8 mouse cellular contexts compared by ENCODE assay signal in the genomic region with DNA sequence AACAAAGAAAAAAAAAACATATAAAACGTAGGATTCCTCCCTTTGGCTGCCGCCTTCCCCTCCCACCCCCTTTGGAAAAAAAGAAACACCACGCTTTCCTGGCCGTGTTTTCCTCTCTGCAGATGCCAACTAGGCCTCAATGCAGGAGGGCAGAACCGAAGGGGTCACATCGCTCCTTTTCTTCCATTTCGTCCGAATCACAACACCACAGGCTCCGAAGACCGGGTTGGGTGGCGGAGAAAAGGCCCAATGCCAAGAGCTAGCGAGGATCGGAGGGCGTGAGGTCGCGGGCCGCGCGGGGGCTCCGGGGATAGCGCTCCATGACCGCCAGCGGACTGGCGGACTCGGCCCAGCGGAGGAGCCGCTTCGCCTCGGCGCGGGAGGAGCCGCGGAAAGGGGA. TPM values are rescaled to one million over a fixed set of nuclear protein-coding genes. Genes with fewer than 3 reads are reported as not detected.
DNase-seq lines count a peak whose midpoint lies in the region; ATAC-seq and TF ChIP-seq lines count a peak whose summit lies in the region.

No protein-coding gene starts in this region.

- H3K4me1 ChIP-seq in testis, adult 2 months (ENCODE audit: control insufficient read depth, insufficient read depth, low read length) = peaks cover 11% of the 10 kb centered on the region
- H3K4me1 ChIP-seq in hindbrain, embryonic 13.5 days (replicated peaks) = peaks cover 66% of the 10 kb centered on the region
- peaks cover 72% of the 10 kb centered on the region for H3K4me1 ChIP-seq in midbrain, embryonic 10.5 days

- H3K9ac ChIP-seq in hindbrain, embryonic 13.5 days = peak overlapping the region; percentile 96

- peak; percentile 52 for DNase-seq in embryo, embryonic 10.5 days (ENCODE audit: low spot score)
- DNase-seq in embryo, embryonic 9.5 days (ENCODE audit: extremely low spot score) = no peak
- DNase-seq in testis, postnatal 14 days (ENCODE audit: low spot score) = no peak
- DNase-seq in midbrain, embryonic 10.5 days (ENCODE audit: low spot score) = no peak
- no peak for DNase-seq in spleen, adult 18-20 months

- no peak for TF ChIP-seq CTCF in testis, adult 2 months (IDR thresholded peaks at IDR 0.05; ENCODE audit: control insufficient read depth, insufficient read depth, insufficient replicate concordance, low read depth, low read length)

- no peak for ATAC-seq in hindbrain, embryonic 13.5 days (ENCODE audit: low FRiP score)
- ATAC-seq in monocyte, adult 5-6 weeks (replicated peaks; ENCODE audit: insufficient number of reproducible peaks, low FRiP score, low TSS enrichment, poor library complexity, severe bottlenecking) = no peak

- H3K27me3 ChIP-seq in testis, adult 2 months (ENCODE audit: control insufficient read depth, insufficient read depth, low read length) = no peaks in the 10 kb centered on the region
- H3K27me3 ChIP-seq in hindbrain, embryonic 13.5 days = no peaks in the 10 kb centered on the region
- H3K27me3 ChIP-seq in midbrain, embryonic 10.5 days (ENCODE audit: low read depth, poor library complexity, severe bottlenecking) = no peaks in the 10 kb centered on the region

- peaks cover 3% of the 10 kb centered on the region for H3K36me3 ChIP-seq in testis, adult 2 months (ENCODE audit: control insufficient read depth, insufficient read depth, low read length)
- no peaks in the 10 kb centered on the region for H3K36me3 ChIP-seq in hindbrain, embryonic 13.5 days
- no peaks in the 10 kb centered on the region for H3K36me3 ChIP-seq in midbrain, embryonic 10.5 days

- H3K4me3 ChIP-seq in testis, adult 2 months (ENCODE audit: control insufficient read depth, low read depth, low read length) = peak overlapping the region; percentile 96
- peak overlapping the region; percentile 92 for H3K4me3 ChIP-seq in hindbrain, embryonic 13.5 days
- peak overlapping the region; percentile 97 for H3K4me3 ChIP-seq in midbrain, embryonic 10.5 days

- H3K9me3 ChIP-seq in hindbrain, embryonic 13.5 days = no peaks in the 10 kb centered on the region
- no peaks in the 10 kb centered on the region for H3K9me3 ChIP-seq in midbrain, embryonic 10.5 days (replicated peaks)

- H3K4me2 ChIP-seq in hindbrain, embryonic 13.5 days = peak overlapping the region; percentile 82

- peak overlapping the region; percentile 99 for H3K27ac ChIP-seq in testis, adult 2 months (ENCODE audit: control insufficient read depth, insufficient read depth, low read depth, low read length)
- H3K27ac ChIP-seq in hindbrain, embryonic 13.5 days = peak overlapping the region; percentile 96
- peak overlapping the region; percentile 94 for H3K27ac ChIP-seq in midbrain, embryonic 10.5 days (replicated peaks)

- no peak for TF ChIP-seq POLR2A in testis, adult 2 months (IDR thresholded peaks at IDR 0.05; ENCODE audit: control insufficient read depth, low read depth, low read length)

- 0% methylated on average over 27 of the region's 33 CpGs for WGBS in hindbrain, embryonic 13.5 days
- under 1% methylated on average over 32 of the region's 33 CpGs for WGBS in midbrain, embryonic 10.5 days

RNA-seq across cellular contexts. Expression of gene Josd1, which starts 0.5 kb away (rescaled TPM):
- polyA plus RNA-seq in testis, adult 2 months (2012; rRNA removed) = 22.6 and 24.9 TPM in 2 replicates
- 19.1 and 20.2 TPM in 2 replicates for polyA plus RNA-seq in hindbrain, embryonic 13.5 days (2015; fragmentation: Nextera tagmentation; extraction: Ambion mirVana)
- polyA plus RNA-seq in midbrain, embryonic 10.5 days (2016; fragmentation: Nextera tagmentation; extraction: Ambion mirVana) = 17.6 and 18.9 TPM in 2 replicates
- total RNA-seq in monocyte, adult 5-6 weeks (2017) = 15.8 to 20.3 TPM (median 16.9 TPM) in 3 replicates

RNA-seq across cellular contexts. Expression of gene Gtpbp1, which starts 3.5 kb away (rescaled TPM):
- polyA plus RNA-seq in testis, adult 2 months (2012; rRNA removed) = 38.8 and 42.7 TPM in 2 replicates
- polyA plus RNA-seq in hindbrain, embryonic 13.5 days (2015; fragmentation: Nextera tagmentation; extraction: Ambion mirVana) = 44.8 and 45.2 TPM in 2 replicates
- polyA plus RNA-seq in midbrain, embryonic 10.5 days (2016; fragmentation: Nextera tagmentation; extraction: Ambion mirVana) = 46.6 and 49.0 TPM in 2 replicates
- total RNA-seq in monocyte, adult 5-6 weeks (2017) = 53.0 to 76.7 TPM (median 73.7 TPM) in 3 replicates

RNA-seq across cellular contexts. Expression of gene Tomm22, which starts 16.5 kb away (rescaled TPM):
- 301 and 361 TPM in 2 replicates for polyA plus RNA-seq in testis, adult 2 months (2012; rRNA removed)
- 246 and 253 TPM in 2 replicates for polyA plus RNA-seq in hindbrain, embryonic 13.5 days (2015; fragmentation: Nextera tagmentation; extraction: Ambion mirVana)
- polyA plus RNA-seq in midbrain, embryonic 10.5 days (2016; fragmentation: Nextera tagmentation; extraction: Ambion mirVana) = 252 and 279 TPM in 2 replicates
- total RNA-seq in monocyte, adult 5-6 weeks (2017) = 84.8 to 123 TPM (median 106 TPM) in 3 replicates

RNA-seq across cellular contexts. Expression of gene Cby1, which starts 28.2 kb away (rescaled TPM):
- polyA plus RNA-seq in testis, adult 2 months (2012; rRNA removed) = 57.1 and 58.1 TPM in 2 replicates
- polyA plus RNA-seq in hindbrain, embryonic 13.5 days (2015; fragmentation: Nextera tagmentation; extraction: Ambion mirVana) = 84.2 and 85.8 TPM in 2 replicates
- polyA plus RNA-seq in midbrain, embryonic 10.5 days (2016; fragmentation: Nextera tagmentation; extraction: Ambion mirVana) = 88.0 and 89.1 TPM in 2 replicates
- total RNA-seq in monocyte, adult 5-6 weeks (2017) = 12.1 to 23.7 TPM (median 18.3 TPM) in 3 replicates

RNA-seq across cellular contexts. Expression of gene Fam227a, which starts 28.4 kb away (rescaled TPM):
- 20.0 and 20.4 TPM in 2 replicates for polyA plus RNA-seq in testis, adult 2 months (2012; rRNA removed)
- 5.4 and 5.6 TPM in 2 replicates for polyA plus RNA-seq in hindbrain, embryonic 13.5 days (2015; fragmentation: Nextera tagmentation; extraction: Ambion mirVana)
- 2.2 and 2.4 TPM in 2 replicates for polyA plus RNA-seq in midbrain, embryonic 10.5 days (2016; fragmentation: Nextera tagmentation; extraction: Ambion mirVana)
- total RNA-seq in monocyte, adult 5-6 weeks (2017) = 1.0 to 4.5 TPM (median 1.3 TPM) in 3 replicates
